Mouse (Mus musculus) heart, postnatal 4 days (tissue): ENCODE data around the gene Socs7. TPM values are rescaled to one million over a fixed set of nuclear protein-coding genes. Genes with fewer than 3 reads are reported as not detected.

ENCODE experiments used
- DNase-seq: peaks from one replicate; pipeline ENCODE4 v3.0.0; 2021
- total RNA-seq, 2 experiments: library from RNA; stranded (reverse); gene quantifications; 2 replicates each; pipeline ENCODE4 v1.2.3; 2021

Socs7 gene
- total RNA-seq, 2 experiments from 2014 or later = 24.2 to 28.9 TPM

- no peak for DNase-seq
These were observed 57.2 kb downstream of the Socs7 start for GRCm38 (mm10) chr11:97419540-97419900.

GRCm38 (mm10) chr11:97422507-97422906 lies 60.2 kb downstream of the Socs7 start:
- DNase-seq = no peak

- no peak for DNase-seq
These were observed 61.8 kb downstream of the Socs7 start for GRCm38 (mm10) chr11:97424092-97424692.

GRCm38 (mm10) chr11:97424802-97425201 lies 62.5 kb downstream of the Socs7 start:
- no peak for DNase-seq

- peak; percentile 82 for DNase-seq
These were observed 65.7 kb downstream of the Socs7 start for GRCm38 (mm10) chr11:97427794-97428725.

- no peak for DNase-seq
These were observed 66.4 kb downstream of the Socs7 start for GRCm38 (mm10) chr11:97428726-97429077.

GRCm38 (mm10) chr11:97429615-97430014 lies 67.3 kb downstream of the Socs7 start:
- peak; percentile 57 for DNase-seq

GRCm38 (mm10) chr11:97432015-97432414 lies 69.7 kb downstream of the Socs7 start:
- DNase-seq = peak; percentile 80

- DNase-seq = no peak
These were observed 70.7 kb downstream of the Socs7 start for GRCm38 (mm10) chr11:97432983-97433539.

GRCm38 (mm10) chr11:97434121-97434520 lies 71.8 kb downstream of the Socs7 start:
- DNase-seq = no peak

GRCm38 (mm10) chr11:97434704-97435454 lies 72.5 kb downstream of the Socs7 start:
- peak; percentile 79 for DNase-seq

- peak; percentile 54 for DNase-seq
These were observed 73.6 kb downstream of the Socs7 start for GRCm38 (mm10) chr11:97435808-97436491.

- DNase-seq = peak; percentile 90
These were observed 75.4 kb downstream of the Socs7 start for GRCm38 (mm10) chr11:97437745-97438144.

GRCm38 (mm10) chr11:97438868-97439267 lies 76.5 kb downstream of the Socs7 start:
- peak; percentile 56 for DNase-seq

- peak; percentile 89 for DNase-seq
These were observed 77.6 kb downstream of the Socs7 start for GRCm38 (mm10) chr11:97439935-97440334.

- peak; percentile 54 for DNase-seq
These were observed 78.1 kb downstream of the Socs7 start for GRCm38 (mm10) chr11:97440441-97440881.

- DNase-seq = peak; percentile 75
These were observed 78.8 kb downstream of the Socs7 start for GRCm38 (mm10) chr11:97441036-97441657.

GRCm38 (mm10) chr11:97441658-97442125 lies 79.3 kb downstream of the Socs7 start:
- no peak for DNase-seq

- no peak for DNase-seq
These were observed 80.7 kb downstream of the Socs7 start for GRCm38 (mm10) chr11:97442891-97443675.

GRCm38 (mm10) chr11:97445596-97445995 lies 83.2 kb downstream of the Socs7 start:
- no peak for DNase-seq
